Mouse (Mus musculus): ENCODE results near the gene Traf2. TPM values are rescaled to one million over a fixed set of nuclear protein-coding genes. Genes with fewer than 3 reads are reported as not detected.
A peak's percentile ranks its signal among the peaks of the same experiment; 100 is the strongest.

Traf2 gene
- polyA plus RNA-seq, 1 experiment from 2014 or later = 46.2 TPM

DNA sequence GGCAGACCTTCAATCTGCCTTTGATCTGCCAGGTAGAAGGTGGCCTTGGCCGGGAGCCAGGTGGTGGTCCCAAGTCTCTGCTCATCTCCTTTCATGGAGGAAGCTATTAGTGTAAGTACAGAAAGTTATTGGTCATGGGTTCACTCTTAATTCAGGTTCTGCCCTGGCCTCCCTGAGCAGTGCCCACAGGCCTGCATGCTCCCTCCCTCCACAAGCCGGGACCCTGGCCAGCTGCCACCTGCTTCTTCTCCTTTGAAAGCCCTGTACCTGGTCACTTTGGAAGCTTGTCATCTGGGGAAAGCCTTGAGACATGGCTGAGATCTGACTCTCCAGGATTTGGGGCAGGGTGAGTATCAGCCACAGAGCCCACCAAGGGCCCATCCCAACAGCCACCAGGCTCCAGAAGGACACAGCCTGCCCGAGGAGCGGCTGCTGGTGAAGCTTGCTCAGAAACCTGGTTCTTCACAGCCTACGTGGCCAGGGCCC lies 53.2 kb downstream of the Traf2 start, which contains the start of gene Lcn12:
TSS of gene Lcn12 (minus strand) at position 436 of the 486 bp plus-strand sequence.
- no peak within 1 kb of the TSS for H3K27ac ChIP-seq
- H3K4me1 ChIP-seq = peaks cover 11% of the 10 kb centered on the region
- 93% methylated on average over 5 of the region's 5 CpGs for WGBS
- H3K27me3 ChIP-seq (ENCODE audit: low read depth, poor library complexity, severe bottlenecking) = no peaks in the 10 kb centered on the region
- no peaks in the 10 kb centered on the region for H3K9me3 ChIP-seq (replicated peaks)
- H3K4me3 ChIP-seq = no peak within 1 kb of the TSS
- no peaks in the 10 kb centered on the region for H3K36me3 ChIP-seq
- no peak for DNase-seq (ENCODE audit: low spot score)

DNA sequence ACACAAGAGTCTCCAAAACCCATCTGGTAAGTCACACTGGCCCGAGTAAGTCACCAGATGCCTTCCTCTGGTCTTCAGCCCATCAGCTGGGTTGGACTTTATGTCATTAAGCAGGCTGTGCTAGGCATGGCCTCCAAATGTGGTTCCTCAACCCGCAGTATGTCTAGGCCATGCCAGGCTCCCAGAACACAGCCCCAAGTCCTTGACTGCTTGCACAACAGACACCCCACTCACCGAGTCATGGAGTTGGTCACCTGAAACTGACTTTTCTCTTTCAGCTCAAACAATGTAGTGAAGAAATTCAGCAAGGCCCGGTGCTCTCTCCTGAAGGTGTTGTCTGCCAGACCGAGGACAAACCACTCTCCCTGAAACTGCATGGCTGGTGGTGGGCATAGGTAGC lies 53.8 kb downstream of the Traf2 start:
- Histone ChIP-seq H3K27me3 (ENCODE audit: low read depth, poor library complexity, severe bottlenecking) (no peaks in the 10 kb centered on the region), H3K9me3 (replicated peaks) (no peaks in the 10 kb centered on the region), H3K4me1 (peaks cover 8% of the 10 kb centered on the region), H3K36me3 (no peaks in the 10 kb centered on the region), H3K27ac (no peak overlapping the region), H3K4me3 (no peak overlapping the region)
- WGBS = 83% methylated on average over 5 of the region's 5 CpGs
- DNase-seq (ENCODE audit: low spot score) = no peak

DNA sequence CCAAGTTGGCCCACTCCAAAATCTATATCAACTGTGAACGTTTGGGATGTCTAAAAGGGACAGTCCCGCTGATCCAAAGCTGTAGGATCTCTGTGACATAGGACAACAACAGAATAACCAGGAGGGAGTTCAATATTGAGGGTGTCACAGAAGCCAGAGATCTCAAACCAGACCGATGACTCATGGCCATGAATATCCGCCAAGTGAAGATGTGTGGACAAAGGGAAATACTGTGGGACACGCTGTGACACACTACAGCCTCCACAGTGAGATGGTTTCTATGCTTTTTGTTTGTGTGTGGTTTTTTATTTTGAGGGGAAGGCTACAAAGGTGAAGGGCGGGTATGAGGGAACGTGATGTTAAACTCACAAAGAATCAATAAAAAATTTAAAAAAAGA lies 58.1 kb downstream of the Traf2 start:
- 84% methylated on average over 7 of the region's 7 CpGs for WGBS
- no peak for DNase-seq (ENCODE audit: low spot score)

GRCm38 (mm10) chr2:25487965-25488670 lies 58.6 kb downstream of the Traf2 start:
- WGBS = 77% methylated on average over 6 of the region's 6 CpGs
- no peak for DNase-seq (ENCODE audit: low spot score)
- Histone ChIP-seq H3K9me3 (replicated peaks) (no peaks in the 10 kb centered on the region), H3K4me1 (0 out of 2 replicates have a peak, but pooled peaks cover 7% of the 10 kb centered on the region), H3K36me3 (no peaks in the 10 kb centered on the region), H3K27ac (no peak overlapping the region), H3K4me3 (no peak overlapping the region), H3K27me3 (ENCODE audit: low read depth, poor library complexity, severe bottlenecking) (no peaks in the 10 kb centered on the region)

More for the DNA sequence above, 58.1 kb downstream of the Traf2 start:
- H3K27me3 ChIP-seq (ENCODE audit: low read depth, poor library complexity, severe bottlenecking) = no peaks in the 10 kb centered on the region
- H3K4me1 ChIP-seq = 0 out of 2 replicates have a peak, but pooled peaks cover 7% of the 10 kb centered on the region
- no peaks in the 10 kb centered on the region for H3K36me3 ChIP-seq
- H3K27ac ChIP-seq = no peak overlapping the region
- no peaks in the 10 kb centered on the region for H3K9me3 ChIP-seq (replicated peaks)
- no peak overlapping the region for H3K4me3 ChIP-seq

DNA sequence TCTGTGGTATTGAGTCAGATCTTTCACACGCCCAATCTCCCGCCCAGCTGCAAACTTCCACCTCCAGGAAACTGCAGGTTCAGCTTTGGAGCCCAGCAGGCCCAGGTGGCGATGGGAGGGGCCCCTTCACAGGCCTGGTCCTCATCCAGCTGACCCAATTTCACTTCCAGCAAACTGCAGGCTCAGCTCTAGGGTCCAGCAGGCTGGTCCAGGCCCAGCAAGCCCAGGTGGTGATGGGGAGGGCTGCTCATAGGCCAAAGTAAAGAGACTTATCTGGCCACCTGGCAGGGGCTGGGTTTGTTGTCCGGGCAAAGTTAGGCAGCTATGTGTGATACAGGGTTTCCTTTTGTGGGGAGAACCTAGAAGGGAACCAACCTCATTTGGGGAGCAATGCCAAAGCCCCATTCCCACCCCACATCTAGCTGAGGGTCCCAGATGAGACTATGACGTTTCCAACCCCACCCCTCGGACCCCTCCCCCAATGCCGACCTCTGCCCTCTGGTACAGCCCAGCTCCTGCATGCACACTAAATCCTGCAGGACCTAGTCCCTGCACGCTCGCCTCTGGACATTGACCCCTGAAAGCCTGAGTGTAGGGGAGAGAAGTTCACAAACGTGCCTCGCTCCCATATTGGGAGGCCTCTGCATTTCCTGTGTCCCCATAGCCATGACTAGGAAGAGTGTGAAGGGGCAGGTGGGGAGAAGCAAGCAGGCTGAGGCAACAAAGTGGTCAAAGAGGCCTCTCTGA lies 61.7 kb downstream of the Traf2 start:
- no peak overlapping the region for H3K27ac ChIP-seq
- WGBS = 69% methylated on average over 11 of the region's 11 CpGs

GRCm38 (mm10) chr2:25482969-25483368 lies 63.8 kb downstream of the Traf2 start:
- no peaks in the 10 kb centered on the region for H3K36me3 ChIP-seq
- 0 out of 2 replicates have a peak, but pooled peaks cover 7% of the 10 kb centered on the region for H3K4me1 ChIP-seq
- DNase-seq (ENCODE audit: low spot score) = peak; percentile 47
- no peaks in the 10 kb centered on the region for H3K27me3 ChIP-seq (ENCODE audit: low read depth, poor library complexity, severe bottlenecking)
- no peak overlapping the region for H3K4me3 ChIP-seq
- H3K27ac ChIP-seq = no peak overlapping the region
- H3K9me3 ChIP-seq (replicated peaks) = no peaks in the 10 kb centered on the region
- 29% methylated on average over 7 of the region's 7 CpGs for WGBS

More for the DNA sequence above, 61.7 kb downstream of the Traf2 start:
- no peak for DNase-seq (ENCODE audit: low spot score)
- Histone ChIP-seq H3K9me3 (replicated peaks) (no peaks in the 10 kb centered on the region), H3K36me3 (no peaks in the 10 kb centered on the region), H3K27me3 (ENCODE audit: low read depth, poor library complexity, severe bottlenecking) (no peaks in the 10 kb centered on the region), H3K4me1 (0 out of 2 replicates have a peak, but pooled peaks cover 7% of the 10 kb centered on the region), H3K4me3 (no peak overlapping the region)

GRCm38 (mm10) chr2:25480541-25480940 lies 66.2 kb downstream of the Traf2 start:
- Histone ChIP-seq H3K4me3 (no peak overlapping the region), H3K4me1 (0 out of 2 replicates have a peak, but pooled peaks cover 7% of the 10 kb centered on the region), H3K9me3 (replicated peaks) (no peaks in the 10 kb centered on the region), H3K36me3 (no peaks in the 10 kb centered on the region), H3K27ac (no peak overlapping the region), H3K27me3 (ENCODE audit: low read depth, poor library complexity, severe bottlenecking) (no peaks in the 10 kb centered on the region)
- WGBS = 97% methylated on average over 1 of the region's 1 CpGs
- DNase-seq (ENCODE audit: low spot score) = no peak

DNA sequence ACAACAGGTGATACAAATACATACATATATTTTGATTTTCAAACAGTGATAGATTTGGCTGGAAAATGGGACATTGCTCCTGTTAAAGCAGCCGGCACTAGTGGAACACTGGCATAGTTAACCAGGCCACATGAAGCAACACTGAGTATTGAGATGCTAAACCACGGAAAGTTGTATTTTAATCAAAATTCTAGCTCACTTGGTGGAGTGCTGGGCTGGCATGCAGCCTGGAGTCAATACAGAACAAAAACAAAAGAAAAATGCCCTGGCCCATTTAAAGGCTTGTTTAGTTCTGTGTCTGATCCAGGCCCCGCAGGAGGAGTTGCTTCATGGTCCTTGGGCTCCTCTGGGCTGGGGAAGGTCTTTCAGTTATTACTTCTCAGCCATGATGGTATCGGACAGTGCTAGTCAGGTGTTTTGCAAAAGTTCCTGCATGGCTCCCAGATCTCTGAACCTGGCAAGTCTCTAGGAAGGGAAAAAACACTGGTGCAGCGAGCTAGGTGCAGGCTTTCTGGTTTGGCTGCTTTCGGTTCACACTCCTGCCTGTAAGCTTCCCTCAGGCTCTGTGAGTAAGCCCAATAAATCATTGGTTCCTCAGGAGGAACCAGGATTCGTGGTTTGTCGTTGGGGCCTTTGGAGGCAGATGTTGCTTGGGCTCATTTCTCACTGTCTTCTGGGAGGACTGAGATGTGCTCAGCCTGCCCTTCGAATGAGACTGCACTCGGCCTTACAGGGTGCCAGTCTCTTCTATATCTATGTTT lies 67.0 kb downstream of the Traf2 start:
- H3K9me3 ChIP-seq (replicated peaks) = no peaks in the 10 kb centered on the region
- H3K4me3 ChIP-seq = no peak overlapping the region
- 58% methylated on average over 10 of the region's 10 CpGs for WGBS
- no peak overlapping the region for H3K27ac ChIP-seq
- 0 out of 2 replicates have a peak, but pooled peaks cover under 1% of the 10 kb centered on the region for H3K4me1 ChIP-seq
- no peaks in the 10 kb centered on the region for H3K27me3 ChIP-seq (ENCODE audit: low read depth, poor library complexity, severe bottlenecking)
- DNase-seq (ENCODE audit: low spot score) = no peak
- no peaks in the 10 kb centered on the region for H3K36me3 ChIP-seq

GRCm38 (mm10) chr2:25477967-25478675 lies 68.6 kb downstream of the Traf2 start:
- Histone ChIP-seq H3K9me3 (replicated peaks) (no peaks in the 10 kb centered on the region), H3K4me3 (no peak overlapping the region), H3K36me3 (no peaks in the 10 kb centered on the region), H3K27ac (no peak overlapping the region), H3K4me1 (no peaks in the 10 kb centered on the region), H3K27me3 (ENCODE audit: low read depth, poor library complexity, severe bottlenecking) (no peaks in the 10 kb centered on the region)
- 88% methylated on average over 3 of the region's 3 CpGs for WGBS
- DNase-seq (ENCODE audit: low spot score) = no peak

DNA sequence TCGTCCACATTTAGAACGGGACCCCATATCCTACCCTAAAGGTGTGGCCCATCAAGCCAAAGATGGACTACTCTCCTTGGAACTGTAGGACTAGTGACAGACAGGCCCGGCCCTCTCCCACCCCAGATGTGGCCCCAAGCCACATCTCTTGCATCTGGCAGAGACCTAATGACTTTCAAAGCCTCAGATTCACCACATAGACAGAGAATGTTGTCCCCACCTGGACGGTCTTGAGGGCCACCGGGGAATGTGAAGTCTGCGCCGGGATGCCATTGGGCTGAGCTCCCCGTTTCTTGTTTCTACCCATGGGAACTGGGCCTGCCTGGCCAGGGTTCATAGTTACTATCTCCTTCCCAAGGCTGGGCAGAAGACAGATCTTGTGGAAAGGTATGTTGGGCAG lies 69.2 kb downstream of the Traf2 start:
- no peak for DNase-seq (ENCODE audit: low spot score)
- 87% methylated on average over 8 of the region's 8 CpGs for WGBS
- H3K4me1 ChIP-seq = no peaks in the 10 kb centered on the region
- H3K36me3 ChIP-seq = no peaks in the 10 kb centered on the region
- no peak overlapping the region for H3K27ac ChIP-seq
- no peaks in the 10 kb centered on the region for H3K27me3 ChIP-seq (ENCODE audit: low read depth, poor library complexity, severe bottlenecking)
- H3K9me3 ChIP-seq (replicated peaks) = no peaks in the 10 kb centered on the region
- no peak overlapping the region for H3K4me3 ChIP-seq

DNA sequence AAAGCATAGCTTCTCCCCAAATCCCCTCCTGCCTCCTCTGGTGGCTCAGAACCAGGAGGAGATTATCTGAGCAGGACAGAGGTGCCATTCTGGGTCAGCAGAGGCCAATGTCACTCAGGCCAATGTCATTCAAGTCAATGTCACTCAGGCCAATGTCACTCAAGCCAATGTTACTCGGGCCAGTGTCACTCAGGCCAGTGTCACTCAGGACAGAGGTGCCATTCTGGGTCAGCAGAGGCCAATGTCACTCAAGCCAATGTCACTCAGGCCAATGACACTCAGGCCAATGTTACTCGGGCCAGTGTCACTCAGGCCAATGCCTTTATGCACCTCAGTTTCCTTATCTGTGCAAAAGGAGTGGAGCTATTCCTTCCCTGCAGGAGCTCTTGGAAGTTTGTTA lies 74.2 kb downstream of the Traf2 start:
- H3K27me3 ChIP-seq (ENCODE audit: low read depth, poor library complexity, severe bottlenecking) = no peaks in the 10 kb centered on the region
- no peak overlapping the region for H3K4me3 ChIP-seq
- H3K4me1 ChIP-seq = no peaks in the 10 kb centered on the region
- no peaks in the 10 kb centered on the region for H3K9me3 ChIP-seq (replicated peaks)
- H3K27ac ChIP-seq = no peak overlapping the region
- WGBS = 86% methylated on average over 2 of the region's 2 CpGs
- no peak for DNase-seq (ENCODE audit: low spot score)
- H3K36me3 ChIP-seq = no peaks in the 10 kb centered on the region

DNA sequence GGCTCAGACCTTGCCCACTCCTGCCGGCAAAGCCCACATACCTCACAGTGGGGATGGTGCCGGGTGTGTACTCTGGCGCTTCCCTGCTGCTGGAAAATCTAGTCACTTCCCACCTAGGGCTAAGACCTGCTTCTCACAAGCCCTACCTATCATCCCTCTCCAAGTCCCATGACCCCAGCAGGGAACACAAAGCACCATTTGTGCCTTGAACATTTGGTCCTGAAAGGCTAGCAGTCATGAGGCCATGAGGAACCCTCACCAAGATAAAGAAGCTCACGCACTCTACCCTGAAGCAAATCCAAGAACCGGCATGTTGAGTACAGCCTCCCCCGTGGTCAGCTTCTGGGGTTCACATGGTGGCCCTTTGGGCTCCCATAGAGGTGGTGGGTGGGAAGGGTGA lies 76.8 kb downstream of the Traf2 start, which contains the start of gene Ptgds:
TSS of gene Ptgds (minus strand) at position 78 of the 400 bp plus-strand sequence.
- 53% methylated on average over 6 of the region's 6 CpGs for whole genome bisulfite sequencing
- Histone ChIP-seq H3K36me3 (no peaks in the 10 kb centered on the region), H3K27me3 (ENCODE audit: low read depth, poor library complexity, severe bottlenecking) (no peaks in the 10 kb centered on the region), H3K4me1 (peaks cover 10% of the 10 kb centered on the region), H3K4me3 (no peak within 1 kb of the TSS), H3K9me3 (replicated peaks) (no peaks in the 10 kb centered on the region), H3K27ac (no peak within 1 kb of the TSS)
- DNase-seq (ENCODE audit: low spot score) = no peak

Measured in limb, embryonic 10.5 days (tissue).